Mouse (Mus musculus) hindbrain, embryonic 16.5 days (tissue): ENCODE data around the gene S100a6. TPM values are rescaled to one million over a fixed set of nuclear protein-coding genes. Genes with fewer than 3 reads are reported as not detected.

Source experiments
- ATAC-seq: fragments of 200-750 bp; cut with Nextera tagmentation; 2 replicates; pipeline ENCODE4 v1.8.0; 2017; ENCODE audit warnings: moderate TSS enrichment, moderate library complexity
- H3K27ac ChIP-seq: fragments of 300-500 bp; sonication (generic); 2 replicates; pipeline ENCODE4 v1.5.1; 2014; ENCODE audit warnings: low read depth, mild to moderate bottlenecking, control low read depth, low read length, moderate library complexity
- H3K27me3 ChIP-seq: fragments of 300-500 bp; sonication (generic); replicated peaks from 2 replicates; pipeline ENCODE4 v1.6.1; 2014; ENCODE audit warnings: low read length; ENCODE audit not compliant: control insufficient read depth, insufficient read depth
- H3K36me3 ChIP-seq: fragments of 300-500 bp; sonication (generic); 2 replicates; pipeline ENCODE4 v1.6.1; 2014; ENCODE audit warnings: mild to moderate bottlenecking, low read length, moderate library complexity, mixed read lengths; ENCODE audit not compliant: control insufficient read depth, insufficient read depth
- H3K4me1 ChIP-seq: fragments of 300-500 bp; sonication (generic); 2 replicates; pipeline ENCODE4 v1.6.1; 2014; ENCODE audit warnings: low read depth, low read length; ENCODE audit not compliant: control insufficient read depth, insufficient read depth
- H3K4me2 ChIP-seq: fragments of 300-500 bp; sonication (generic); 2 replicates; pipeline ENCODE4 v1.6.1; 2014; ENCODE audit warnings: mild to moderate bottlenecking, low read length, control low read depth, moderate library complexity
- H3K4me3 ChIP-seq: fragments of 300-500 bp; sonication (generic); 2 replicates; pipeline ENCODE4 v1.5.1; 2014; ENCODE audit warnings: mild to moderate bottlenecking, low read length, control low read depth, moderate library complexity
- H3K9ac ChIP-seq: fragments of 300-500 bp; sonication (generic); 2 replicates; pipeline ENCODE4 v1.6.1; 2014; ENCODE audit warnings: low read depth, mild to moderate bottlenecking, control low read depth, low read length, moderate library complexity
- H3K9me3 ChIP-seq: fragments of 300-500 bp; sonication (generic); 2 replicates; pipeline ENCODE4 v1.6.1; 2014; ENCODE audit warnings: mild to moderate bottlenecking, low read length, moderate library complexity; ENCODE audit not compliant: control insufficient read depth
- WGBS: fragments of 180-500 bp; shearing (Covaris S2); extraction: QIAGEN DNeasy Blood & Tissue Kit; methylation state at CpG from one replicate; pipeline ENCODE4 v1.1.7; 2014; 5-methylcytosine and 5-hydroxymethylcytosine counted together
- polyA plus RNA-seq: library from polyadenylated mRNA; unstranded; fragments of >200 nt; fragmentation: Nextera tagmentation; extraction: Ambion mirVana; gene quantifications from 2 replicates; pipeline ENCODE4 v1.2.1, GENCODE M21; 2015

Gene S100a6
- polyA plus RNA-seq, 1 experiment from 2014 or later = 32.1 TPM

- no peak overlapping the region for H3K4me3 ChIP-seq
- no peaks in the 10 kb centered on the region for H3K36me3 ChIP-seq
- 62% methylated on average over 6 of the region's 6 CpGs for WGBS
- no peak overlapping the region for H3K4me2 ChIP-seq
- no peak overlapping the region for H3K27ac ChIP-seq
- H3K9me3 ChIP-seq = no peaks in the 10 kb centered on the region
- no peaks in the 10 kb centered on the region for H3K27me3 ChIP-seq
- no peak for ATAC-seq
- no peaks in the 10 kb centered on the region for H3K4me1 ChIP-seq
- no peak overlapping the region for H3K9ac ChIP-seq
Measured at GRCm38 (mm10) chr3:90597736-90598135, 14.9 kb upstream of the S100a6 start.

GRCm38 (mm10) chr3:90598212-90598611 is 14.5 kb upstream of the S100a6 start:
- WGBS = 86% methylated on average over 4 of the region's 4 CpGs
- Histone ChIP-seq H3K4me2 (no peak overlapping the region), H3K9me3 (no peaks in the 10 kb centered on the region), H3K27ac (no peak overlapping the region), H3K4me1 (no peaks in the 10 kb centered on the region), H3K36me3 (no peaks in the 10 kb centered on the region), H3K4me3 (no peak overlapping the region), H3K27me3 (no peaks in the 10 kb centered on the region), H3K9ac (no peak overlapping the region)
- ATAC-seq = no peak

GRCm38 (mm10) chr3:90599401-90599800 is 13.3 kb upstream of the S100a6 start:
- no peak overlapping the region for H3K4me3 ChIP-seq
- 69% methylated on average over 3 of the region's 3 CpGs for WGBS
- no peak for ATAC-seq
- H3K4me1 ChIP-seq = no peaks in the 10 kb centered on the region; the same call in 1 of the 2 replicates
- no peak overlapping the region for H3K9ac ChIP-seq
- H3K36me3 ChIP-seq = no peaks in the 10 kb centered on the region
- H3K27me3 ChIP-seq = no peaks in the 10 kb centered on the region
- no peak overlapping the region for H3K4me2 ChIP-seq
- no peaks in the 10 kb centered on the region for H3K9me3 ChIP-seq
- no peak overlapping the region for H3K27ac ChIP-seq

DNA sequence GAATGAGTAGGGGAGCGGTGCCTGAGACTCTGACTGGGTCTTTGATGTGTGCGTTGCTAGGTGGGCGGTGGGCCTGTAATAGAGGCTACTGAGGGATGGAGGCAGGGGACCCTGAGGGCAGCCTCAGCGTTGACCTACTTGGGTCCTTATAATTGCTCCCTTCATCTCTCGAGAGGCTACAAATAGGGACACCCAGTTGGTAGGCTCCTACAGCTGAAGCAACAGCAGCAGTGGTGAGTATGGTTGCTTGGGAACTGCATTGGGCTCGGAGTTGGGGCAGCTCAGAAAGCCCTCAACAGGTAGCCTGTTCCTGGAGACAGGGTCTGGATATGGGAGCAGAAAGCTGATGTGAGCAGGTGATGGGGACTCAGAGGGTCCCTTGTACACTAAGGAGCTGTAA is 12.6 kb upstream of the S100a6 start:
- no peak for ATAC-seq
- WGBS = 84% methylated on average over 6 of the region's 6 CpGs
- H3K27me3 ChIP-seq = no peaks in the 10 kb centered on the region
- no peak overlapping the region for H3K9ac ChIP-seq
- H3K4me1 ChIP-seq = no peaks in the 10 kb centered on the region; the same call in 1 of the 2 replicates
- H3K4me2 ChIP-seq = no peak overlapping the region
- no peaks in the 10 kb centered on the region for H3K9me3 ChIP-seq
- no peaks in the 10 kb centered on the region for H3K36me3 ChIP-seq
- no peak overlapping the region for H3K27ac ChIP-seq
- no peak overlapping the region for H3K4me3 ChIP-seq

GRCm38 (mm10) chr3:90600458-90601195 is 12.1 kb upstream of the S100a6 start:
- Histone ChIP-seq H3K9ac (no peak overlapping the region), H3K27me3 (no peaks in the 10 kb centered on the region), H3K4me1 (no peaks in the 10 kb centered on the region; the same call in 1 of the 2 replicates), H3K4me3 (no peak overlapping the region), H3K27ac (no peak overlapping the region), H3K9me3 (no peaks in the 10 kb centered on the region), H3K36me3 (no peaks in the 10 kb centered on the region), H3K4me2 (no peak overlapping the region)
- no peak for ATAC-seq
- WGBS = 79% methylated on average over 8 of the region's 8 CpGs

GRCm38 (mm10) chr3:90601486-90602110 is 11.1 kb upstream of the S100a6 start, which contains the start of gene Gm42674:
TSS of gene Gm42674 (plus strand) at chr3:90601904.
- Histone ChIP-seq H3K4me1 (no peaks in the 10 kb centered on the region; the same call in 1 of the 2 replicates), H3K4me3 (no peak within 1 kb of the TSS), H3K4me2 (no peak within 1 kb of the TSS), H3K27ac (no peak within 1 kb of the TSS), H3K9ac (no peak within 1 kb of the TSS), H3K36me3 (no peaks in the 10 kb centered on the region), H3K9me3 (no peaks in the 10 kb centered on the region), H3K27me3 (no peaks in the 10 kb centered on the region)
- 81% methylated on average over 11 of the region's 11 CpGs for WGBS
- ATAC-seq = no peak

DNA sequence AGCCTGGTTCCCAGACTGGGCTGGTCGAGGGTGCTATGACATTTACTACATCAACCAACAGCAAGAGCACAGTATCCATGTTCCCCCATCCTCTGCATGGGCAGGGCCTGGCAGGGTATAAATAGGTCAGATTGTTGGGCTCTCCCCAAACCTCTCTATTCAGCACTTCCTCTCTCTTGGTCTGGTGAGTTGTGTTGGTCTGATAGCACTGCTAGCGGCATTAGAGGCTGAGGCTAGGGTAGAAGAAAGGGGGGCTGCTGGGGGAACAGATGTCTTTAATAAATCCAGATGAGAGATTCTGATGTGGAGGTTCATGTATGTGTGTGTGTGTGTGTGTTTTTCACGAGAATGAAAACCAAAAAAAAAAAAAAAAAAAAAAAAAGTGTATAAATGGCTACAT is 9.1 kb upstream of the S100a6 start, which contains the start of gene S100a4:
S100a4 (plus strand) TSS at position 149 of the 400 bp plus-strand sequence.
- no peak within 1 kb of the TSS for H3K4me2 ChIP-seq
- 68% methylated on average over 3 of the region's 3 CpGs for WGBS
- no peaks in the 10 kb centered on the region for H3K36me3 ChIP-seq
- H3K4me1 ChIP-seq = no peaks in the 10 kb centered on the region; the same call in 1 of the 2 replicates
- H3K9ac ChIP-seq = no peak within 1 kb of the TSS
- no peak for ATAC-seq
- H3K9me3 ChIP-seq = no peaks in the 10 kb centered on the region
- no peaks in the 10 kb centered on the region for H3K27me3 ChIP-seq
- H3K4me3 ChIP-seq = no peak within 1 kb of the TSS
- no peak within 1 kb of the TSS for H3K27ac ChIP-seq

DNA sequence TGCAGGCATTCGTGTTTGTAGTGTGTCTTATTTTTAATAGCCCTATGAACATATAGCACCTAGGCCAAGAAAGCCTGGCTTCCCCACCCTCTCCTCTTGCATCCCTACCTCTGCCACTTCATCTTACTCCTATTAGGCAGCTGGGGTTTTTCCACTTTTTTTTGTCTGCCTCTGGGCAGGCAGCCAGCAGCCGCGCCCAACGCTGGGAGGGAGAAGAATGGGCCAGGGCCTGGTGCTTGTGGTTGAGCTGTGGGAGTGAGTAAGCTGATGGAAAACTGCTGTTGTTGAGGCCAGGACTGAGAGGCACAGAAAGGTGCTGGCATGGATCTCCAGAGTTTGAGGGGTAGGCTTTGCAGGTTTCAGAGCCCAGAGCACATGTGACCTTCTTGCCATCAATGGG is 8.3 kb upstream of the S100a6 start:
- Histone ChIP-seq H3K4me3 (no peak overlapping the region), H3K4me2 (no peak overlapping the region), H3K27me3 (no peaks in the 10 kb centered on the region), H3K36me3 (no peaks in the 10 kb centered on the region), H3K9ac (no peak overlapping the region), H3K9me3 (no peaks in the 10 kb centered on the region), H3K4me1 (no peaks in the 10 kb centered on the region; the same call in 1 of the 2 replicates), H3K27ac (no peak overlapping the region)
- peak; percentile 50; the same call in 1 of the 2 replicates for ATAC-seq
- WGBS = 46% methylated on average over 4 of the region's 4 CpGs

- 84% methylated on average over 3 of the region's 3 CpGs for WGBS
- no peak for ATAC-seq
- Histone ChIP-seq H3K27me3 (no peaks in the 10 kb centered on the region), H3K9me3 (no peaks in the 10 kb centered on the region), H3K9ac (no peak overlapping the region), H3K36me3 (no peaks in the 10 kb centered on the region), H3K4me3 (no peak overlapping the region), H3K4me1 (no peaks in the 10 kb centered on the region; the same call in 1 of the 2 replicates), H3K4me2 (no peak overlapping the region), H3K27ac (no peak overlapping the region)
Measured at GRCm38 (mm10) chr3:90605049-90605448, 7.6 kb upstream of the S100a6 start.
